Mouse (Mus musculus) right cerebral cortex, postnatal 14 days (tissue): ENCODE results near the gene Zfp260.
A peak's percentile ranks its signal among the peaks of the same experiment; 100 is the strongest.
"Not testable (repeated sequence)": the region's sequence is repeated elsewhere in the genome, so short reads cannot be mapped to it uniquely, and the experiment has no call there.

Experiments used
- DNase-seq: peaks from one replicate; pipeline ENCODE4 v3.0.0; 2022

The Zfp260 gene

GRCm38 (mm10) chr7:30094646-30095429 lies at the start of gene Zfp260:
Zfp260 (plus strand) TSS chr7:30094777.
- peak; percentile 88 for DNase-seq

- no peak for DNase-seq
These were observed 46.5 kb upstream of the Zfp260 start for GRCm38 (mm10) chr7:30048126-30048525.

- DNase-seq = peak; percentile 84
These were observed 43.6 kb upstream of the Zfp260 start, which contains the start of gene Zfp14 for GRCm38 (mm10) chr7:30050882-30051548. Zfp14 (minus strand) TSS chr7:30051380.

GRCm38 (mm10) chr7:30053591-30053990 lies 41.0 kb upstream of the Zfp260 start:
- DNase-seq = no peak

- no peak for DNase-seq
These were observed 34.2 kb upstream of the Zfp260 start for GRCm38 (mm10) chr7:30060341-30060740.

GRCm38 (mm10) chr7:30062478-30062877 lies 32.1 kb upstream of the Zfp260 start:
- peak; percentile 23 for DNase-seq

GRCm38 (mm10) chr7:30064622-30065021 lies 30.0 kb upstream of the Zfp260 start:
- DNase-seq = no peak

- DNase-seq = peak; percentile 79
These were observed 22.2 kb upstream of the Zfp260 start, which contains the start of gene Zfp82 for GRCm38 (mm10) chr7:30072146-30073028. Zfp82 (minus strand) TSS chr7:30072900.

- DNase-seq = peak; percentile 52
These were observed 8.1 kb upstream of the Zfp260 start for GRCm38 (mm10) chr7:30086524-30086923.

- DNase-seq = no peak
These were observed 5.2 kb upstream of the Zfp260 start for GRCm38 (mm10) chr7:30089405-30089804.

- DNase-seq = peak; percentile 91
These were observed 4.2 kb upstream of the Zfp260 start, which contains the start of the genes Gm26920 and Zfp566 for GRCm38 (mm10) chr7:30090092-30090969. Gm26920 (minus strand) TSS chr7:30090410. Zfp566 (minus strand) TSS chr7:30090527.

- DNase-seq = no peak
These were observed 3.5 kb upstream of the Zfp260 start for GRCm38 (mm10) chr7:30090970-30091585.

- DNase-seq = no peak
These were observed 1.9 kb upstream of the Zfp260 start for GRCm38 (mm10) chr7:30092666-30093065.

- DNase-seq = no peak
These were observed 610 bp upstream of the Zfp260 start for GRCm38 (mm10) chr7:30093918-30094415.

GRCm38 (mm10) chr7:30095551-30096125 lies 1.1 kb downstream of the Zfp260 start:
- DNase-seq = no peak

- DNase-seq = peak; percentile 86
These were observed 4.7 kb downstream of the Zfp260 start for GRCm38 (mm10) chr7:30099297-30099696.

GRCm38 (mm10) chr7:30116076-30116475 lies 21.5 kb downstream of the Zfp260 start:
- no peak for DNase-seq

- not testable (repeated sequence) for DNase-seq
These were observed 23.4 kb downstream of the Zfp260 start for GRCm38 (mm10) chr7:30117935-30118334.

- DNase-seq = peak; percentile 90
These were observed 27.0 kb downstream of the Zfp260 start, which contains the start of gene Zfp382 for GRCm38 (mm10) chr7:30121308-30122187. Zfp382 (plus strand) TSS chr7:30121942.

GRCm38 (mm10) chr7:30122188-30122530 lies 27.6 kb downstream of the Zfp260 start:
- DNase-seq = no peak
